Mouse (Mus musculus) C2C12 (cell line): ENCODE data around the gene Casz1. TPM values are rescaled to one million over a fixed set of nuclear protein-coding genes. Genes with fewer than 3 reads are reported as not detected.

Experiments used
- H3K27me3 ChIP-seq: one replicate; pipeline ENCODE4 v1.6.1; 2011; ENCODE audit not compliant: control insufficient read depth, insufficient read depth, insufficient read length
- H3K36me3 ChIP-seq: one replicate; pipeline ENCODE4 v1.6.1; 2011; ENCODE audit not compliant: control insufficient read depth, insufficient read depth
- H3K4me3 ChIP-seq: one replicate; pipeline ENCODE4 v1.5.1; 2011; ENCODE audit warnings: mild to moderate bottlenecking, control low read depth; ENCODE audit not compliant: poor library complexity, insufficient read depth, severe bottlenecking
- H3K79me2 ChIP-seq: one replicate; pipeline ENCODE4 v1.6.1; 2011; ENCODE audit not compliant: control insufficient read depth, insufficient read depth
- H3K79me3 ChIP-seq: one replicate; pipeline ENCODE4 v1.6.1; 2011; ENCODE audit warnings: low read depth, control low read depth
- H3ac ChIP-seq: one replicate; pipeline ENCODE3; 2011; ENCODE audit warnings: low read depth; ENCODE audit not compliant: control insufficient read depth, insufficient read length
- CEBPB ChIP-seq: IDR thresholded peaks from one replicate; pipeline ENCODE4 v1.6.1; 2011; ENCODE audit warnings: low read depth, mild to moderate bottlenecking, control low read depth, moderate library complexity
- CTCF ChIP-seq: IDR thresholded peaks from one replicate; pipeline ENCODE4 v1.5.1; 2011; ENCODE audit not compliant: control insufficient read depth, insufficient read depth, insufficient read length
- FOSL1 ChIP-seq: IDR thresholded peaks from one replicate; pipeline ENCODE4 v1.8.0; 2011; ENCODE audit warnings: mild to moderate bottlenecking, low read length; ENCODE audit not compliant: poor library complexity, insufficient read depth, severe bottlenecking
- MAX ChIP-seq: IDR thresholded peaks from one replicate; pipeline ENCODE4 v1.6.1; 2011; ENCODE audit warnings: mild to moderate bottlenecking, control low read depth
- MYOD1 ChIP-seq: IDR thresholded peaks from one replicate; pipeline ENCODE4 v1.6.1; 2011; ENCODE audit warnings: low read depth; ENCODE audit not compliant: control insufficient read depth, insufficient read length
- MYOG ChIP-seq: IDR thresholded peaks from one replicate; pipeline ENCODE4 v1.6.1; 2011; ENCODE audit not compliant: control insufficient read depth, insufficient read length; ENCODE audit errors: extremely low read depth
- USF1 ChIP-seq: IDR thresholded peaks from one replicate; pipeline ENCODE4 v1.6.1; 2011; ENCODE audit warnings: low read depth, mild to moderate bottlenecking, control low read depth, moderate library complexity
- polyA plus RNA-seq: library from polyadenylated mRNA; unstranded; fragments of >200 nt; fragmentation: generic; extraction: Trizol; gene quantifications from one replicate; pipeline ENCODE4 v1.2.1, GENCODE M21; 2012; ENCODE audit warnings: missing spikeins

The Casz1 gene
- polyA plus RNA-seq, 1 experiment, result 0.07 TPM

DNA sequence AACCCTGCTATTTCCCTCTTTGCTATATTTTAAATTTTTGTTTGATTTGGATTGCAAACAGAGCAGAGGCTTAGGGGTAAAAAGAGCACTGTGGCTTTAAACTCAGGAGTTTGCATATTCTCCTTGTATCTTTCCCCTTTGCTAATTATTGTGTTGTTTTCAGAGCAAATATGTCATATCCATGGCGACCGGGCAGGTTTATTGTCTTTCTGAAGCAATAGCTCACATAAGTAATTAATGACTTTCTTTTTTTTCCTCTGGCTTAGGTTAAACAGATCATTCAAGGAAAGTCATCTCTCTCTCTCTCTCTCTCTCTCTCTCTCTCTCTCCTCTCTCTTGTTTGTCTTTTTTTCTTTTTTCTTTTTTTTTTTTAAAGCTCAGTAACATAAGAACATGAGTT, 4.6 kb downstream of the Casz1 start:
- H3K4me3 ChIP-seq, result no peak overlapping the region
- no peak for TF ChIP-seq CTCF
- TF ChIP-seq MYOD1, result no peak
- no peak for TF ChIP-seq CEBPB
- TF ChIP-seq FOSL1, result no peak
- no peaks in the 10 kb centered on the region for H3K79me3 ChIP-seq
- no peaks in the 10 kb centered on the region for H3K36me3 ChIP-seq
- H3K79me2 ChIP-seq, result no peaks in the 10 kb centered on the region
- H3ac ChIP-seq, result no peak overlapping the region
- H3K27me3 ChIP-seq, result peaks cover 34% of the 10 kb centered on the region

DNA sequence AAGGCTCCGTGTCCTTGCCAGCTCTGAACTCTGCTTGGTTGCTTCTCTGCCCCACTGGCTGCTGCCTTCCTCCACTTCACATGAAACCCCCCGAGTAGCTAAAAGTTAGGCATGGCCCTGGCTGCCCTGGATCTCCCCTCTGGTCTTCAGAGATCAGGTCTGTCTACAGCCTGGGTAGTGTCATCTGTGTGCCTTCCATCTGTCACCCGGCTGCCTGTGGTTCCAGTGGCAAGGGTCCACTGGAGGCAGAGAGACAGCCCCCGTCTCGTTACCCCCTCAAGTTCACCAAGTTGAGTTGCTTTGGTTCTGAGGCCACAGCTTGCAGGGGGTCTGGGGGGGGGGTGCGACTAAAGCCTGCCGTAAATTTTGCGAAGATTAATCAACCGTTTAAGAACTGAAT, 6.5 kb downstream of the Casz1 start:
- no peaks in the 10 kb centered on the region for H3K36me3 ChIP-seq
- no peak for TF ChIP-seq MYOG
- no peak for TF ChIP-seq CEBPB
- no peak for TF ChIP-seq MYOD1
- TF ChIP-seq MAX, result no peak
- no peak for TF ChIP-seq CTCF
- no peak for TF ChIP-seq FOSL1
- TF ChIP-seq USF1, result no peak
- H3K79me3 ChIP-seq, result no peaks in the 10 kb centered on the region
- H3K4me3 ChIP-seq, result no peak overlapping the region
- no peaks in the 10 kb centered on the region for H3K79me2 ChIP-seq
- H3K27me3 ChIP-seq, result peaks cover 25% of the 10 kb centered on the region
- H3ac ChIP-seq, result no peak overlapping the region

- no peaks in the 10 kb centered on the region for H3K36me3 ChIP-seq
- H3ac ChIP-seq, result no peak overlapping the region
- peaks cover 13% of the 10 kb centered on the region for H3K27me3 ChIP-seq
- no peaks in the 10 kb centered on the region for H3K79me3 ChIP-seq
- no peaks in the 10 kb centered on the region for H3K79me2 ChIP-seq
- no peak overlapping the region for H3K4me3 ChIP-seq
- TF ChIP-seq FOSL1 (no peak), CEBPB (no peak), MAX (no peak), MYOD1 (no peak), USF1 (no peak), MYOG (no peak), CTCF (no peak)
Measured at GRCm38 (mm10) chr4:148811940-148812339, 7.7 kb downstream of the Casz1 start.

GRCm38 (mm10) chr4:148813247-148813646, 9.0 kb downstream of the Casz1 start:
- Histone ChIP-seq H3K79me3 (no peaks in the 10 kb centered on the region), H3ac (no peak overlapping the region), H3K79me2 (no peaks in the 10 kb centered on the region), H3K36me3 (no peaks in the 10 kb centered on the region), H3K4me3 (no peak overlapping the region), H3K27me3 (peaks cover 10% of the 10 kb centered on the region)
- no peak for TF ChIP-seq CEBPB

- peaks cover 3% of the 10 kb centered on the region for H3K27me3 ChIP-seq
- H3K79me3 ChIP-seq, result no peaks in the 10 kb centered on the region
- H3K36me3 ChIP-seq, result no peaks in the 10 kb centered on the region
- no peak for TF ChIP-seq USF1
- no peak for TF ChIP-seq MYOD1
- TF ChIP-seq MAX, result no peak
- no peak for TF ChIP-seq MYOG
- TF ChIP-seq FOSL1, result no peak
- no peak for TF ChIP-seq CEBPB
- no peak for TF ChIP-seq CTCF
- H3K4me3 ChIP-seq, result no peak overlapping the region
- H3ac ChIP-seq, result no peak overlapping the region
- H3K79me2 ChIP-seq, result no peaks in the 10 kb centered on the region
Measured at GRCm38 (mm10) chr4:148816556-148816955, 12.3 kb downstream of the Casz1 start.

DNA sequence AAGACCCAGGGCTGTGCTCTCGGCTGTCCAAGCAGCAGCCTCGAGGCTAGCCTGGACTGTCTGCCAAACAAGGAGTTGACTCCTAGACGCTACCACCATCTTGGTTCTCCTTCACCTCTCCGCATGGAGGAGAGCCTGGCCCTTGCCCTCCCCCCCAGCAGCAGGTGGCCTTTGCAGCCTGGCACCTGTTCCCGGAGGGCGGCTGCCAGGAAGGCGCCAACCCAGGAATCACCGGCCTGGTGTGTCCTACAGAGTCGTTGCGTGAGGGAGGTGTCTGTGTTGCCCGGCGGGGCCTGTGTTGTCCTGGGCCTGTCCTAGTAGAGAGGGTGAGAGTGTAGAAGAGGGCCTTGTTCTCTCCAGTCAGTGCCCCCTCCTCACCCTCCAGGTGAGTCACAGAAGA, 13.9 kb downstream of the Casz1 start:
- H3ac ChIP-seq, result no peak overlapping the region
- H3K4me3 ChIP-seq, result no peak overlapping the region
- no peaks in the 10 kb centered on the region for H3K79me3 ChIP-seq
- TF ChIP-seq MYOG (no peak), CEBPB (no peak), FOSL1 (no peak), MAX (no peak), USF1 (no peak), MYOD1 (no peak), CTCF (no peak)
- H3K27me3 ChIP-seq, result peaks cover 3% of the 10 kb centered on the region
- no peaks in the 10 kb centered on the region for H3K36me3 ChIP-seq
- H3K79me2 ChIP-seq, result no peaks in the 10 kb centered on the region
